Mouse (Mus musculus): ENCODE measurements around the gene Mlkl. TPM values are rescaled to one million over a fixed set of nuclear protein-coding genes. Genes with fewer than 3 reads are reported as not detected.
"Not testable (repeated sequence)": the region's sequence is repeated elsewhere in the genome, so short reads cannot be mapped to it uniquely, and the experiment has no call there.

Mlkl gene
- polyA plus RNA-seq, 1 experiment from 2014 or later = 1.8 TPM

GRCm38 (mm10) chr8:111282093-111282492 is 55.9 kb downstream of the Mlkl start:
- ATAC-seq (replicated peaks; ENCODE audit: low FRiP score) = no peak
- Histone ChIP-seq H3K27ac (no peak overlapping the region), H3K27me3 (no peaks in the 10 kb centered on the region), H3K4me1 (no peaks in the 10 kb centered on the region), H3K4me3 (replicated peaks) (no peak overlapping the region), H3K9ac (no peak overlapping the region), H3K36me3 (peaks cover 95% of the 10 kb centered on the region), H3K9me3 (replicated peaks) (no peaks in the 10 kb centered on the region), H3K4me2 (no peak overlapping the region)
- 98% methylated on average over 3 of the region's 3 CpGs for WGBS

GRCm38 (mm10) chr8:111268277-111268676 is 69.7 kb downstream of the Mlkl start:
- Histone ChIP-seq H3K9me3 (replicated peaks) (no peaks in the 10 kb centered on the region; the same call in 1 of the 2 replicates), H3K36me3 (peaks cover 30% of the 10 kb centered on the region), H3K27me3 (no peaks in the 10 kb centered on the region), H3K4me2 (no peak overlapping the region), H3K9ac (no peak overlapping the region), H3K27ac (no peak overlapping the region), H3K4me3 (replicated peaks) (no peak overlapping the region), H3K4me1 (no peaks in the 10 kb centered on the region)
- ATAC-seq (replicated peaks; ENCODE audit: low FRiP score) = no peak
- 63% methylated on average over 2 of the region's 2 CpGs for WGBS

GRCm38 (mm10) chr8:111266161-111266560 is 71.8 kb downstream of the Mlkl start:
- peaks cover 15% of the 10 kb centered on the region for H3K36me3 ChIP-seq
- not testable (repeated sequence) for H3K27me3 ChIP-seq; H3K9ac ChIP-seq; H3K4me2 ChIP-seq; H3K9me3 ChIP-seq (replicated peaks); H3K4me1 ChIP-seq; H3K27ac ChIP-seq; ATAC-seq (replicated peaks; ENCODE audit: low FRiP score); H3K4me3 ChIP-seq (replicated peaks)
- 78% methylated on average over 7 of the region's 7 CpGs for WGBS

GRCm38 (mm10) chr8:111264693-111265220 is 73.2 kb downstream of the Mlkl start:
- WGBS = 70% methylated on average over 2 of the region's 2 CpGs
- no peak overlapping the region for H3K27ac ChIP-seq
- no peak for ATAC-seq (replicated peaks; ENCODE audit: low FRiP score)
- H3K9ac ChIP-seq = no peak overlapping the region
- 0 out of 2 replicates have a peak, but pooled peaks cover 2% of the 10 kb centered on the region for H3K4me1 ChIP-seq
- H3K27me3 ChIP-seq = no peaks in the 10 kb centered on the region
- H3K4me3 ChIP-seq (replicated peaks) = no peak overlapping the region
- peaks cover 4% of the 10 kb centered on the region for H3K36me3 ChIP-seq
- H3K4me2 ChIP-seq = no peak overlapping the region
- H3K9me3 ChIP-seq (replicated peaks) = no peaks in the 10 kb centered on the region; the same call in 1 of the 2 replicates

- Histone ChIP-seq H3K9ac (no peak overlapping the region), H3K36me3 (no peaks in the 10 kb centered on the region), H3K27me3 (no peaks in the 10 kb centered on the region), H3K4me3 (replicated peaks) (no peak overlapping the region), H3K4me1 (peaks cover 11% of the 10 kb centered on the region), H3K4me2 (no peak overlapping the region), H3K9me3 (replicated peaks) (no peaks in the 10 kb centered on the region; the same call in 1 of the 2 replicates), H3K27ac (no peak overlapping the region)
- no peak for ATAC-seq (replicated peaks; ENCODE audit: low FRiP score)
- WGBS = 56% methylated on average over 4 of the region's 4 CpGs
These were observed 76.0 kb downstream of the Mlkl start for GRCm38 (mm10) chr8:111261981-111262381.

Other genes starting within 250 kb of the Mlkl start
- 71.2 and 75.0 TPM in 2 replicates for gene Clec18a, start 245.8 kb downstream of the Mlkl start, polyA plus RNA-seq (2015; fragmentation: Nextera tagmentation; extraction: Ambion mirVana)
- 10.8 and 10.9 TPM in 2 replicates for gene Pdpr, start 243.5 kb downstream of the Mlkl start, polyA plus RNA-seq (2015; fragmentation: Nextera tagmentation; extraction: Ambion mirVana)
- 76.0 and 78.0 TPM in 2 replicates for gene Glg1, start 79.0 kb downstream of the Mlkl start, polyA plus RNA-seq (2015; fragmentation: Nextera tagmentation; extraction: Ambion mirVana)
- 69.1 and 72.4 TPM in 2 replicates for gene Rfwd3, start 38.0 kb downstream of the Mlkl start, polyA plus RNA-seq (2015; fragmentation: Nextera tagmentation; extraction: Ambion mirVana)
- gene Fa2h, start 55.6 kb upstream of the Mlkl start, polyA plus RNA-seq (2015; fragmentation: Nextera tagmentation; extraction: Ambion mirVana) = 1.0 TPM in 2 replicates
- 6.7 and 7.0 TPM in 2 replicates for gene Wdr59, start 183.9 kb upstream of the Mlkl start, polyA plus RNA-seq (2015; fragmentation: Nextera tagmentation; extraction: Ambion mirVana)
- gene Znrf1, start 197.9 kb upstream of the Mlkl start, polyA plus RNA-seq (2015; fragmentation: Nextera tagmentation; extraction: Ambion mirVana) = 25.2 and 28.6 TPM in 2 replicates